Mouse (Mus musculus) Muller cell, postnatal 12 days (primary cell): Measurements from ENCODE around the gene Hist2h2ac.
"Not testable (repeated sequence)": the region's sequence is repeated elsewhere in the genome, so short reads cannot be mapped to it uniquely, and the experiment has no call there.

Experiments
- DNase-seq: peaks from one replicate; pipeline ENCODE4 v3.0.0-alpha.2; 2015; ENCODE audit errors: inconsistent ontology term

Hist2h2ac gene

GRCm38 (mm10) chr3:96249034-96249345, 28.3 kb upstream of the Hist2h2ac start:
- no peak for DNase-seq

- no peak for DNase-seq
Measured at GRCm38 (mm10) chr3:96248141-96249033, 27.7 kb upstream of the Hist2h2ac start.

GRCm38 (mm10) chr3:96247356-96248140, 26.9 kb upstream of the Hist2h2ac start:
- DNase-seq, result no peak

- DNase-seq, result not testable (repeated sequence)
Measured at GRCm38 (mm10) chr3:96246427-96246856, 25.8 kb upstream of the Hist2h2ac start, which contains the start of gene Hist2h3c1. Gene Hist2h3c1 (plus strand): TSS chr3:96246685.

- not testable (repeated sequence) for DNase-seq
Measured at GRCm38 (mm10) chr3:96246018-96246417, 25.3 kb upstream of the Hist2h2ac start.

- DNase-seq, result peak; percentile 83
Measured at GRCm38 (mm10) chr3:96245003-96245886, 24.6 kb upstream of the Hist2h2ac start, which contains the start of gene Hist2h2aa1. Gene Hist2h2aa1 (plus strand): TSS chr3:96245497.

- DNase-seq, result no peak
Measured at GRCm38 (mm10) chr3:96243921-96244572, 23.4 kb upstream of the Hist2h2ac start.

GRCm38 (mm10) chr3:96240799-96241197, 20.1 kb upstream of the Hist2h2ac start:
- DNase-seq, result no peak

- DNase-seq, result peak; percentile 74
Measured at GRCm38 (mm10) chr3:96239949-96240798, 19.5 kb upstream of the Hist2h2ac start, which contains the start of gene Hist2h2aa2. Gene Hist2h2aa2 (minus strand): TSS chr3:96240276.

GRCm38 (mm10) chr3:96238954-96239793, 18.5 kb upstream of the Hist2h2ac start, which contains the start of gene Hist2h3c2:
Gene Hist2h3c2 (minus strand): TSS chr3:96239127.
- not testable (repeated sequence) for DNase-seq

- DNase-seq, result no peak
Measured at GRCm38 (mm10) chr3:96237904-96238511, 17.3 kb upstream of the Hist2h2ac start.

- no peak for DNase-seq
Measured at GRCm38 (mm10) chr3:96237335-96237903, 16.7 kb upstream of the Hist2h2ac start.

GRCm38 (mm10) chr3:96236834-96237334, 16.2 kb upstream of the Hist2h2ac start:
- DNase-seq, result no peak

- DNase-seq, result no peak
Measured at GRCm38 (mm10) chr3:96235836-96236235, 15.2 kb upstream of the Hist2h2ac start.

GRCm38 (mm10) chr3:96234914-96235313, 14.2 kb upstream of the Hist2h2ac start:
- DNase-seq, result no peak

- DNase-seq, result no peak
Measured at GRCm38 (mm10) chr3:96231758-96232120, 11.1 kb upstream of the Hist2h2ac start.

- DNase-seq, result no peak
Measured at GRCm38 (mm10) chr3:96230910-96231757, 10.5 kb upstream of the Hist2h2ac start.
